Mouse (Mus musculus): ENCODE results near the gene Hexb. TPM values are rescaled to one million over a fixed set of nuclear protein-coding genes. Genes with fewer than 3 reads are reported as not detected.

Hexb gene
- polyA plus RNA-seq, 1 experiment from 2014 or later = 135 TPM

- DNase-seq (ENCODE audit: low read depth, low spot score) (no peak), ATAC-seq (no peak)
- ChIA-PET CTCF (interaction anchor here (1.2 to 2.3 kb wide), 3 partner anchors 20 to 714 kb away, joined by 3 to 9 read pairs (median 4); no protein-coding TSS in a partner anchor), POLR2A (no interaction called here)
- TF ChIP-seq CTCF (IDR thresholded peaks at IDR 0.05) = no peak
- in situ Hi-C loops (cut with MboI; ENCODE audit: low pct_unique_long_range_greater_than_20kb) = no loop called here
- no peaks in the 10 kb centered on the region for H3K27me3 ChIP-seq
Observed at GRCm38 (mm10) chr13:97225130-97225529, 27.0 kb upstream of the Hexb start.

GRCm38 (mm10) chr13:97224341-97224982 lies 26.3 kb upstream of the Hexb start:
- no peak for TF ChIP-seq CTCF (IDR thresholded peaks at IDR 0.05)
- ChIA-PET POLR2A (interaction anchor here (1.3 kb wide), 1 partner anchor 16 kb away, joined by 4 read pairs; no protein-coding TSS in a partner anchor), CTCF (interaction anchor here (1.2 to 1.7 kb wide), 2 partner anchors 19 to 657 kb away, joined by 3 to 4 read pairs; no protein-coding TSS in a partner anchor)
- H3K27me3 ChIP-seq = no peaks in the 10 kb centered on the region
- ATAC-seq (no peak), DNase-seq (ENCODE audit: low read depth, low spot score) (no peak)
- in situ Hi-C loops (cut with MboI; ENCODE audit: low pct_unique_long_range_greater_than_20kb) = no loop called here

GRCm38 (mm10) chr13:97223856-97224255 lies 25.7 kb upstream of the Hexb start:
- ChIA-PET POLR2A (interaction anchor here (1.3 kb wide), 1 partner anchor 16 kb away, joined by 4 read pairs; no protein-coding TSS in a partner anchor), CTCF (interaction anchor here (0.7 to 1.7 kb wide), 5 partner anchors 13 to 715 kb away, joined by 3 to 5 read pairs (median 3); no protein-coding TSS in a partner anchor)
- in situ Hi-C loops (cut with MboI; ENCODE audit: low pct_unique_long_range_greater_than_20kb) = no loop called here
- DNase-seq (ENCODE audit: low read depth, low spot score) = no peak
- no peak for TF ChIP-seq CTCF (IDR thresholded peaks at IDR 0.05)
- no peak for ATAC-seq
- no peaks in the 10 kb centered on the region for H3K27me3 ChIP-seq

GRCm38 (mm10) chr13:97220022-97220421 lies 21.9 kb upstream of the Hexb start:
- POLR2A ChIA-PET = no interaction called here
- TF ChIP-seq CTCF (IDR thresholded peaks at IDR 0.05) = no peak
- in situ Hi-C loops (cut with MboI; ENCODE audit: low pct_unique_long_range_greater_than_20kb) = no loop called here
- peaks cover 2% of the 10 kb centered on the region for H3K27me3 ChIP-seq
- no peak for ATAC-seq
- CTCF ChIA-PET = interaction anchor here (1.1 to 2.7 kb wide), 2 partner anchors 15 to 719 kb away, joined by 6 to 9 read pairs; no protein-coding TSS in a partner anchor
- no peak for DNase-seq (ENCODE audit: low read depth, low spot score)

GRCm38 (mm10) chr13:97216196-97216595 lies 18.0 kb upstream of the Hexb start:
- in situ Hi-C loops (cut with MboI; ENCODE audit: low pct_unique_long_range_greater_than_20kb) = no loop called here
- DNase-seq (ENCODE audit: low read depth, low spot score) (no peak), ATAC-seq (no peak)
- H3K27me3 ChIP-seq = peaks cover 2% of the 10 kb centered on the region
- CTCF ChIA-PET = no interaction called here
- POLR2A ChIA-PET = no interaction called here
- no peak for TF ChIP-seq CTCF (IDR thresholded peaks at IDR 0.05)

- ATAC-seq (no peak), DNase-seq (ENCODE audit: low read depth, low spot score) (no peak)
- in situ Hi-C loops (cut with MboI; ENCODE audit: low pct_unique_long_range_greater_than_20kb) = no loop called here
- ChIA-PET POLR2A (no interaction called here), CTCF (no interaction called here)
- no peak for TF ChIP-seq CTCF (IDR thresholded peaks at IDR 0.05)
- H3K27me3 ChIP-seq = peaks cover 2% of the 10 kb centered on the region
Observed at GRCm38 (mm10) chr13:97215563-97215962, 17.4 kb upstream of the Hexb start.

- DNase-seq (ENCODE audit: low read depth, low spot score) = no peak
- POLR2A ChIA-PET = no interaction called here
- peaks cover 2% of the 10 kb centered on the region for H3K27me3 ChIP-seq
- no peak for TF ChIP-seq CTCF (IDR thresholded peaks at IDR 0.05)
- CTCF ChIA-PET = interaction anchor here (1.4 kb wide), 1 partner anchor 11 kb away, joined by 3 read pairs; no protein-coding TSS in a partner anchor
- in situ Hi-C loops (cut with MboI; ENCODE audit: low pct_unique_long_range_greater_than_20kb) = no loop called here
- no peak for ATAC-seq
Observed at GRCm38 (mm10) chr13:97214583-97215268, 16.6 kb upstream of the Hexb start.

- H3K27me3 ChIP-seq = no peaks in the 10 kb centered on the region
- CTCF ChIA-PET = no interaction called here
- DNase-seq (ENCODE audit: low read depth, low spot score) (no peak), ATAC-seq (no peak)
- in situ Hi-C loops (cut with MboI; ENCODE audit: low pct_unique_long_range_greater_than_20kb) = no loop called here
- no peak for TF ChIP-seq CTCF (IDR thresholded peaks at IDR 0.05)
- POLR2A ChIA-PET = no interaction called here
Observed at GRCm38 (mm10) chr13:97208500-97209010, 10.4 kb upstream of the Hexb start.

- ATAC-seq = no peak
- CTCF ChIA-PET = no interaction called here
Observed at GRCm38 (mm10) chr13:97208112-97208478, 9.9 kb upstream of the Hexb start.

GRCm38 (mm10) chr13:97207472-97208111 lies 9.4 kb upstream of the Hexb start:
- H3K27me3 ChIP-seq = no peaks in the 10 kb centered on the region
- ChIA-PET POLR2A (no interaction called here), CTCF (interaction anchor here (0.8 kb wide), 1 partner anchor 16 kb away, joined by 3 read pairs; no protein-coding TSS in a partner anchor)
- DNase-seq (ENCODE audit: low read depth, low spot score) (no peak), ATAC-seq (no peak)
- TF ChIP-seq CTCF (IDR thresholded peaks at IDR 0.05) = no peak
- in situ Hi-C loops (cut with MboI; ENCODE audit: low pct_unique_long_range_greater_than_20kb) = no loop called here

More at GRCm38 (mm10) chr13:97208112-97208478, 9.9 kb upstream of the Hexb start:
- POLR2A ChIA-PET = no interaction called here
- in situ Hi-C loops (cut with MboI; ENCODE audit: low pct_unique_long_range_greater_than_20kb) = no loop called here
- H3K27me3 ChIP-seq = no peaks in the 10 kb centered on the region
- no peak for DNase-seq (ENCODE audit: low read depth, low spot score)
- no peak for TF ChIP-seq CTCF (IDR thresholded peaks at IDR 0.05)

Data from Patski (cell line).